Mouse (Mus musculus): ENCODE data around the gene Zfyve27.

DNA sequence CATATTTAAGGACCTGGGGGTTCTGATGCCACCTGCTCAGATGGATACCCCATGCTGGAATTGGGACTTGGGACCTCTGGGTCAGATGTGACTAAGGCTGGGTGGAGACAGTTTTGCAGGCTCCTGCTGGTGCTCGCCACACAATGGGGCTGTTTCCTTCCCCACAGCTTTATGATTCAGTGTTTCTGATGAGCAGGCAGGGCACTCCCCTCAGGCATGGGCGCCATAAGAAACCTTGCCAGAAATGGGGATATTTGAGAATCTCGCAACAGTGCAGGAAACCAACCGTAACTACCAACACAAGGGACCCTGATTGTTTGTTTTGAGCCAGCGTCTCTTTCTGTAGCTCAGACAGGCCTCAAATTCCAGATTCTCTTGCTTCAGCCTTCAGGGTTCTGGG, 32.6 kb upstream of the Zfyve27 start:
- no peak for TF ChIP-seq CTCF (IDR thresholded peaks at IDR 0.05; ENCODE audit: extremely low read depth, insufficient read depth, insufficient read length, insufficient replicate concordance)
- no peak for TF ChIP-seq POLR2A (IDR thresholded peaks at IDR 0.05; ENCODE audit: low read depth, low read length)

Data from spleen, adult 2 months (tissue).